Mouse (Mus musculus): ENCODE results near the gene Olfr533. TPM values are rescaled to one million over a fixed set of nuclear protein-coding genes. Genes with fewer than 3 reads are reported as not detected.
"Not testable (repeated sequence)": the region's sequence is repeated elsewhere in the genome, so short reads cannot be mapped to it uniquely, and the experiment has no call there.

The Olfr533 gene
- not detected in 2 replicates for polyA plus RNA-seq (2012; rRNA removed)

GRCm38 (mm10) chr7:140463070-140463469, at the start of gene Olfr533:
Gene Olfr533 (plus strand): TSS chr7:140463370.
- DNase-seq (ENCODE audit: low read depth) = not testable (repeated sequence)

GRCm38 (mm10) chr7:140421539-140421938, 41.6 kb upstream of the Olfr533 start, which contains the start of gene Olfr532:
Gene Olfr532 (minus strand): TSS chr7:140421639.
- TF ChIP-seq CTCF (IDR thresholded peaks at IDR 0.05; ENCODE audit: borderline replicate concordance, extremely low read depth, insufficient read depth, insufficient read length) = no peak
- no peak for TF ChIP-seq POLR2A (IDR thresholded peaks at IDR 0.05; ENCODE audit: borderline replicate concordance, extremely low read depth, insufficient read depth, insufficient read length, poor library complexity, severe bottlenecking)
- no peak for DNase-seq (ENCODE audit: low read depth)

DNA sequence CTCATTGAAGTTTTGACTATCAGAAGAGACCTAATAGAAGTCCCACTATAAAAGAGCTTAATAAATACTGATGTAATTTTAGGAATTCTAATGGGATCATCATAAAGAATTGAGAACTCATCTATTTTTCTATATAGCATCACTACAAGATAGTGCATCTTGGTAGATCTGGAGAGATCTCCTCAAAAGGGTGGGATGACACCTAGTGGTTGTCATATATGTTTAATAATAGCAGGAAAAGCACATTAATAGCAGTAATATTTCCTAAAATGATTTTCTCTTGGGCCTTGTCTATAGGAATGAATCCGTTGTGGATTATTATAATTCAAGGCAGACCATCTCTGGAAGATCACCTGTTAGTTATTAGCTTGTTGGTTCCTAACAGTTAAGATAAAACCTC, 20.0 kb upstream of the Olfr533 start:
- no peak for TF ChIP-seq POLR2A (IDR thresholded peaks at IDR 0.05; ENCODE audit: borderline replicate concordance, extremely low read depth, insufficient read depth, insufficient read length, poor library complexity, severe bottlenecking)
- no peak for TF ChIP-seq CTCF (IDR thresholded peaks at IDR 0.05; ENCODE audit: borderline replicate concordance, extremely low read depth, insufficient read depth, insufficient read length)

DNA sequence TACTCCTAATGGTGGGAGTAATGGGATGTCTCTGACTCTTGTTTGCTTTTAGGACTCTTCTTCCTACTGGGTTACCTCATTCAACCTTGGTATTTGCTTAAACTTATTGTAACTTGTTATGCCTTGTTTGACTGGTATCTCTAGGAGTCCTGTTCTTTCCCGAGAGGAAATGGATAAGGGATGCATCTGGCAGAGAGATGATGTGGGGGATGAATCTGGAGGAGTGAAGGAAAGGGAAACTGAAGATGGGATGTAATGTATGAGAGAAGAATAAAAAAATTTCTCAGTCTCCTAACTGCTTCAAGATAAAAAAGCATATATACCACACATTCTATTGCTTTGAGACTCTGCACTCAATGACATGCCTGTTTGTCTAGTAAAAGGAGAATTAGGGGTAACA, 14.7 kb downstream of the Olfr533 start:
- TF ChIP-seq CTCF (IDR thresholded peaks at IDR 0.05; ENCODE audit: borderline replicate concordance, extremely low read depth, insufficient read depth, insufficient read length) = no peak
- no peak for DNase-seq (ENCODE audit: low read depth)

More for the DNA sequence above, 20.0 kb upstream of the Olfr533 start:
- DNase-seq (ENCODE audit: low read depth) = no peak

DNA sequence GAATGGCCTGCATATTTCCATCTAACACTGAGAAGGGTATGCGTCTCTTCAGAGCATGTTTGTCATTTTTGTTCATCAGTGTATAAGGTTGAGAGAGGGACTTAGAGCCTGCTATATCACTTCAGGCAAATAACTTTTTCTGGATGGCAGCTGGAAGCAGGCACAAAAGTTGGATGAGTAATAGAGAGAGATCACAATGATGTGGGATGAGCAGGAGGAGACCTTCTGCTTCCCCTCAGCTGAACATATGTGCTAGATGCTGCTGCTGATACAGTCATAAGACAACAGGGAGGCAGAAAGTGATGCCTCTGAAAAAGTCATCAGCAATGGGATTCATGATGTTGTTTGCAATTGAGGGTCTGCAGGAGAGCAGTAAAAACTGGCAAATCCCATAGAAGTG, 15.6 kb downstream of the Olfr533 start:
- DNase-seq (ENCODE audit: low read depth) = no peak
- TF ChIP-seq CTCF (IDR thresholded peaks at IDR 0.05; ENCODE audit: borderline replicate concordance, extremely low read depth, insufficient read depth, insufficient read length) = no peak
- no peak for TF ChIP-seq POLR2A (IDR thresholded peaks at IDR 0.05; ENCODE audit: borderline replicate concordance, extremely low read depth, insufficient read depth, insufficient read length, poor library complexity, severe bottlenecking)

GRCm38 (mm10) chr7:140483916-140484315, 20.7 kb downstream of the Olfr533 start, which contains the start of gene Olfr535:
Gene Olfr535 (plus strand): TSS chr7:140484216.
- no peak for TF ChIP-seq POLR2A (IDR thresholded peaks at IDR 0.05; ENCODE audit: borderline replicate concordance, extremely low read depth, insufficient read depth, insufficient read length, poor library complexity, severe bottlenecking)
- TF ChIP-seq CTCF (IDR thresholded peaks at IDR 0.05; ENCODE audit: borderline replicate concordance, extremely low read depth, insufficient read depth, insufficient read length) = no peak
- DNase-seq (ENCODE audit: low read depth) = no peak

DNA sequence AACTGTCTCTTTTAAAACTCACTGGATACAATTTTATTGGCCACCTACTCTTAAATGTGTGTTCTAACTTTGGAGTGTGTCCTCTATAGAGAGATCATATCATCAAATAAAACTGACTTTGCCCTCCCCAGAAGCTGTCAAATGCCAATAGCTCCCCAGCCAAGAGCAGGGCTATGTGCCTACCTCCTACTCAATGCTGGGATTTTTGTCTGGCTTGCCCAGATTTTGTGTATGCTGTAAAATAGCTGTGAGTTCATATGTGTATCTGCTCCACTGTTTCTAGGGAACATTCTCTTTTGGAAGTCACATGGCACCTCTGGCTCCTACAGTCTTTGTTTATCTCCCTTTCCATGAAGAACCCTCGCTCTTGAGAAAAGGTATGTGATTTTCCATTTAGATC, 25.8 kb downstream of the Olfr533 start:
- TF ChIP-seq CTCF (IDR thresholded peaks at IDR 0.05; ENCODE audit: borderline replicate concordance, extremely low read depth, insufficient read depth, insufficient read length) (no peak), POLR2A (IDR thresholded peaks at IDR 0.05; ENCODE audit: borderline replicate concordance, extremely low read depth, insufficient read depth, insufficient read length, poor library complexity, severe bottlenecking) (no peak)
- DNase-seq (ENCODE audit: low read depth) = no peak

GRCm38 (mm10) chr7:140494231-140494630, 31.1 kb downstream of the Olfr533 start:
- no peak for TF ChIP-seq CTCF (IDR thresholded peaks at IDR 0.05; ENCODE audit: borderline replicate concordance, extremely low read depth, insufficient read depth, insufficient read length)
- no peak for TF ChIP-seq POLR2A (IDR thresholded peaks at IDR 0.05; ENCODE audit: borderline replicate concordance, extremely low read depth, insufficient read depth, insufficient read length, poor library complexity, severe bottlenecking)
- no peak for DNase-seq (ENCODE audit: low read depth)

DNA sequence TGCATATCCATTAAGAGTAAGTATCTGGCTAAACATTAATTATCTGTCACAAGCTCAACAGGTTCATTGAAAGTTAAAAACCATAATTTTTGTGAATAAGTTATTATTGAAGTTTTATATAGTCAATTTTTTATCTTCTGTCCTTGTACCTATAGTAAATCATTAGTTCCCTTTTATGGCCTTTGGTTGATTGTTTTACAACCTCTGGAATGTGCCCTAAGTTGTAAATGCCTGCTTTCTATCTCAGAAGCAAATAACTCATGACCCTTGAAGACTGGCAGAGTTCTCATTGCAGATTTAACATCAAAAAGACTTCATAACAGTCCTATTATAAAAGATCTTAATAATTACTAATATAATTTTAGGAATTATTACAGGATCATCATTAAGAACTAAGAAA, 31.5 kb downstream of the Olfr533 start:
- no peak for DNase-seq (ENCODE audit: low read depth)
- TF ChIP-seq CTCF (IDR thresholded peaks at IDR 0.05; ENCODE audit: borderline replicate concordance, extremely low read depth, insufficient read depth, insufficient read length) (no peak), POLR2A (IDR thresholded peaks at IDR 0.05; ENCODE audit: borderline replicate concordance, extremely low read depth, insufficient read depth, insufficient read length, poor library complexity, severe bottlenecking) (no peak)

GRCm38 (mm10) chr7:140507346-140508021, 44.3 kb downstream of the Olfr533 start, which contains the start of gene Olfr536:
Gene Olfr536 (minus strand): TSS chr7:140507396.
- peak; percentile 18 for DNase-seq (ENCODE audit: low read depth)

Other genes with a start within 250 kb of the Olfr533 start
- gene Cd163l1, start 245.1 kb upstream of the Olfr533 start, polyA plus RNA-seq (2012; rRNA removed) = 0.04 TPM in 1 of 2 replicates, not detected in the other
- gene 5830411N06Rik, start 216.1 kb upstream of the Olfr533 start, polyA plus RNA-seq (2012; rRNA removed) = 0.05 TPM in 1 of 2 replicates, not detected in the other
- not detected in 2 replicates for gene Olfr525, start 142.5 kb upstream of the Olfr533 start, polyA plus RNA-seq (2012; rRNA removed)
- gene Olfr527, start 129.4 kb upstream of the Olfr533 start, polyA plus RNA-seq (2012; rRNA removed) = not detected in 2 replicates
- not detected in 2 replicates for gene Olfr60, start 101.7 kb upstream of the Olfr533 start, polyA plus RNA-seq (2012; rRNA removed)
- not detected in 2 replicates for gene Olfr530, start 87.0 kb upstream of the Olfr533 start, polyA plus RNA-seq (2012; rRNA removed)
- not detected in 2 replicates for gene Olfr531, start 60.5 kb upstream of the Olfr533 start, polyA plus RNA-seq (2012; rRNA removed)
- gene Olfr532, start 41.7 kb upstream of the Olfr533 start, polyA plus RNA-seq (2012; rRNA removed) = not detected in 2 replicates
- not detected in 2 replicates for gene Olfr535, start 20.8 kb downstream of the Olfr533 start, polyA plus RNA-seq (2012; rRNA removed)
- not detected in 2 replicates for gene Olfr536, start 44.0 kb downstream of the Olfr533 start, polyA plus RNA-seq (2012; rRNA removed)
- not detected in 2 replicates for gene Olfr538, start 104.5 kb downstream of the Olfr533 start, polyA plus RNA-seq (2012; rRNA removed)
- not detected in 2 replicates for gene Olfr46, start 137.9 kb downstream of the Olfr533 start, polyA plus RNA-seq (2012; rRNA removed)
- not detected in 2 replicates for gene Olfr61, start 165.6 kb downstream of the Olfr533 start, polyA plus RNA-seq (2012; rRNA removed)
- not detected in 2 replicates for gene Olfr53, start 183.1 kb downstream of the Olfr533 start, polyA plus RNA-seq (2012; rRNA removed)
- gene Olfr539, start 196.6 kb downstream of the Olfr533 start, polyA plus RNA-seq (2012; rRNA removed) = 0.01 and 0.03 TPM in 2 replicates
- not detected in 2 replicates for gene Olfr45, start 218.6 kb downstream of the Olfr533 start, polyA plus RNA-seq (2012; rRNA removed)
- gene Olfr541, start 233.9 kb downstream of the Olfr533 start, polyA plus RNA-seq (2012; rRNA removed) = not detected in 2 replicates